Mouse (Mus musculus) small intestine, adult 2 months (tissue): ENCODE measurements around the gene P2rx3. TPM values are rescaled to one million over a fixed set of nuclear protein-coding genes. Genes with fewer than 3 reads are reported as not detected.

Experiments used
- H3K27ac ChIP-seq: fragments of 200-500 bp; 2 replicates; pipeline ENCODE4 v1.5.1; 2012; ENCODE audit warnings: low read depth, low read length, control low read depth, inconsistent platforms; ENCODE audit not compliant: insufficient read depth
- H3K27me3 ChIP-seq: fragments of 200-500 bp; 2 replicates; pipeline ENCODE4 v1.6.1; 2012; ENCODE audit warnings: mild to moderate bottlenecking, moderate library complexity, low read length, inconsistent platforms; ENCODE audit not compliant: control insufficient read depth, insufficient read depth
- H3K36me3 ChIP-seq: fragments of 200-500 bp; 2 replicates; pipeline ENCODE4 v1.6.1; 2012; ENCODE audit warnings: mild to moderate bottlenecking, low read length, control low read depth, inconsistent platforms; ENCODE audit not compliant: control insufficient read depth, insufficient read depth
- H3K4me1 ChIP-seq: fragments of 200-500 bp; 2 replicates; pipeline ENCODE4 v1.6.1; 2012; ENCODE audit warnings: low read length, inconsistent platforms, mixed read lengths; ENCODE audit not compliant: control insufficient read depth, insufficient read depth, insufficient read length
- H3K4me3 ChIP-seq: fragments of 200-500 bp; 2 replicates; pipeline ENCODE4 v1.5.1; 2012; ENCODE audit warnings: low read depth, mild to moderate bottlenecking, control low read depth, inconsistent platforms, low read length, moderate library complexity
- CTCF ChIP-seq: fragments of 200-500 bp; IDR thresholded peaks from 2 replicates; pipeline ENCODE4 v1.5.1; 2012; ENCODE audit warnings: low read depth, mild to moderate bottlenecking, control low read depth, inconsistent platforms, low read length, moderate library complexity, mixed read lengths; ENCODE audit not compliant: insufficient replicate concordance, insufficient read length; ENCODE audit errors: extremely low read depth
- POLR2A ChIP-seq: fragments of 200-500 bp; IDR thresholded peaks from 2 replicates; pipeline ENCODE4 v1.6.1; 2012; ENCODE audit warnings: low read depth, mild to moderate bottlenecking, control low read depth, inconsistent platforms, low read length, moderate library complexity
- WGBS: fragments of 180-500 bp; shearing (Covaris S2); methylation state at CpG from one replicate; pipeline ENCODE4 v1.1.7; 2018; 5-methylcytosine and 5-hydroxymethylcytosine counted together
- polyA plus RNA-seq: library from polyadenylated mRNA; depleted of rRNA; stranded (reverse); fragments of >200 nt; gene quantifications from 2 replicates; pipeline ENCODE4 v1.2.3, GENCODE M21; 2012

Gene P2rx3
- polyA plus RNA-seq, 1 experiment = 0.16 TPM

- H3K4me1 ChIP-seq = peaks cover 16% of the 10 kb centered on the region
- 84% methylated on average over 5 of the region's 5 CpGs for WGBS
- H3K27me3 ChIP-seq = no peaks in the 10 kb centered on the region
- H3K36me3 ChIP-seq = peaks cover 44% of the 10 kb centered on the region
- TF ChIP-seq POLR2A = no peak
- TF ChIP-seq CTCF = no peak
- H3K27ac ChIP-seq = no peak overlapping the region
- no peak overlapping the region for H3K4me3 ChIP-seq
Observed at GRCm38 (mm10) chr2:85066937-85067336, 29.7 kb upstream of the P2rx3 start.

GRCm38 (mm10) chr2:85065141-85065875 lies 28.0 kb upstream of the P2rx3 start:
- Histone ChIP-seq H3K4me1 (peaks cover 18% of the 10 kb centered on the region), H3K27me3 (no peaks in the 10 kb centered on the region), H3K36me3 (peaks cover 36% of the 10 kb centered on the region), H3K4me3 (peak overlapping the region; percentile 37), H3K27ac (no peak overlapping the region)
- WGBS = 63% methylated on average over 12 of the region's 12 CpGs
- no peak for TF ChIP-seq POLR2A
- TF ChIP-seq CTCF = no peak

GRCm38 (mm10) chr2:85061107-85061541 lies 23.9 kb upstream of the P2rx3 start:
- Histone ChIP-seq H3K4me3 (peak overlapping the region; percentile 76), H3K27me3 (no peaks in the 10 kb centered on the region), H3K4me1 (peaks cover 10% of the 10 kb centered on the region), H3K36me3 (peaks cover 61% of the 10 kb centered on the region), H3K27ac (peak overlapping the region; percentile 4)
- WGBS = 11% methylated on average over 10 of the region's 10 CpGs
- no peak for TF ChIP-seq CTCF
- no peak for TF ChIP-seq POLR2A

GRCm38 (mm10) chr2:85060591-85061060 lies 23.4 kb upstream of the P2rx3 start:
- 5% methylated on average over 11 of the region's 11 CpGs for WGBS
- peaks cover 10% of the 10 kb centered on the region for H3K4me1 ChIP-seq
- peak overlapping the region; percentile 76 for H3K4me3 ChIP-seq
- H3K36me3 ChIP-seq = peaks cover 58% of the 10 kb centered on the region
- TF ChIP-seq CTCF (peak; percentile 28; the same call in 1 of the 2 replicates), POLR2A (peak; percentile 75; the same call in 1 of the 2 replicates)
- H3K27me3 ChIP-seq = no peaks in the 10 kb centered on the region
- H3K27ac ChIP-seq = peak overlapping the region; percentile 53

GRCm38 (mm10) chr2:85059677-85060076 lies 22.4 kb upstream of the P2rx3 start:
- H3K4me3 ChIP-seq = no peak overlapping the region
- WGBS = 76% methylated on average over 6 of the region's 6 CpGs
- peaks cover 61% of the 10 kb centered on the region for H3K36me3 ChIP-seq
- peaks cover 10% of the 10 kb centered on the region for H3K4me1 ChIP-seq
- no peak for TF ChIP-seq CTCF
- TF ChIP-seq POLR2A = no peak
- H3K27ac ChIP-seq = peak overlapping the region; percentile 53; the same call in 1 of the 2 replicates
- H3K27me3 ChIP-seq = no peaks in the 10 kb centered on the region

- no peak overlapping the region for H3K4me3 ChIP-seq
- H3K27ac ChIP-seq = no peak overlapping the region
- no peaks in the 10 kb centered on the region for H3K27me3 ChIP-seq
- H3K4me1 ChIP-seq = peaks cover 20% of the 10 kb centered on the region
- peaks cover 51% of the 10 kb centered on the region for H3K36me3 ChIP-seq
- TF ChIP-seq CTCF (no peak), POLR2A (no peak)
- 71% methylated on average over 5 of the region's 5 CpGs for WGBS
Observed at GRCm38 (mm10) chr2:85056711-85057110, 19.4 kb upstream of the P2rx3 start.

GRCm38 (mm10) chr2:85053192-85053816 lies 16.0 kb upstream of the P2rx3 start:
- 57% methylated on average over 5 of the region's 5 CpGs for WGBS
- Histone ChIP-seq H3K36me3 (peaks cover 36% of the 10 kb centered on the region), H3K4me1 (peaks cover 17% of the 10 kb centered on the region)

More at GRCm38 (mm10) chr2:85053192-85053816, 16.0 kb upstream of the P2rx3 start:
- Histone ChIP-seq H3K27ac (no peak overlapping the region), H3K27me3 (no peaks in the 10 kb centered on the region), H3K4me3 (no peak overlapping the region)
- TF ChIP-seq CTCF = no peak
- TF ChIP-seq POLR2A = no peak
